Mouse (Mus musculus): ENCODE data around the gene Tomm34. TPM values are rescaled to one million over a fixed set of nuclear protein-coding genes. Genes with fewer than 3 reads are reported as not detected.
A peak's percentile ranks its signal among the peaks of the same experiment; 100 is the strongest.

Gene Tomm34
- 66.9 and 71.5 TPM in 2 replicates for polyA plus RNA-seq (2012; rRNA removed)

GRCm38 (mm10) chr2:164070765-164071436, at the start of gene Tomm34:
TSS of gene Tomm34 (minus strand) at chr2:164071169.
- peak within 1 kb of the TSS; percentile 70 for H3K27ac ChIP-seq (ENCODE audit: insufficient read depth, low read length)
- peak; percentile 94 for DNase-seq
- TF ChIP-seq POLR2A (IDR thresholded peaks at IDR 0.05; ENCODE audit: borderline replicate concordance, insufficient read depth, low read length), result peak; percentile 88
- no peak for TF ChIP-seq CTCF (IDR thresholded peaks at IDR 0.05; ENCODE audit: borderline replicate concordance, insufficient read depth, low read depth, low read length)
- 1% methylated on average over 54 of the region's 55 CpGs for WGBS
- H3K4me1 ChIP-seq (ENCODE audit: control insufficient read depth, insufficient read depth, low read length), result peaks cover 3% of the 10 kb centered on the region
- peak within 1 kb of the TSS; percentile 82 for H3K4me3 ChIP-seq (replicated peaks; ENCODE audit: insufficient read depth, low read depth, low read length)
- H3K27me3 ChIP-seq (ENCODE audit: control insufficient read depth, insufficient read depth, low read length), result no peaks in the 10 kb centered on the region

- TF ChIP-seq CTCF (IDR thresholded peaks at IDR 0.05; ENCODE audit: borderline replicate concordance, insufficient read depth, low read depth, low read length), result no peak
- no peak for TF ChIP-seq POLR2A (IDR thresholded peaks at IDR 0.05; ENCODE audit: borderline replicate concordance, insufficient read depth, low read length)
These were observed 48.5 kb upstream of the Tomm34 start for GRCm38 (mm10) chr2:164119503-164119902.

GRCm38 (mm10) chr2:164115531-164115930, 44.6 kb upstream of the Tomm34 start:
- Histone ChIP-seq H3K4me1 (ENCODE audit: control insufficient read depth, insufficient read depth, low read length) (no peaks in the 10 kb centered on the region), H3K27ac (ENCODE audit: insufficient read depth, low read length) (no peak overlapping the region), H3K27me3 (ENCODE audit: control insufficient read depth, insufficient read depth, low read length) (no peaks in the 10 kb centered on the region), H3K4me3 (replicated peaks; ENCODE audit: insufficient read depth, low read depth, low read length) (no peak overlapping the region)
- 85% methylated on average over 10 of the region's 10 CpGs for WGBS
- TF ChIP-seq POLR2A (IDR thresholded peaks at IDR 0.05; ENCODE audit: borderline replicate concordance, insufficient read depth, low read length), result no peak
- TF ChIP-seq CTCF (IDR thresholded peaks at IDR 0.05; ENCODE audit: borderline replicate concordance, insufficient read depth, low read depth, low read length), result no peak
- no peak for DNase-seq

More at GRCm38 (mm10) chr2:164119503-164119902, 48.5 kb upstream of the Tomm34 start:
- no peak for DNase-seq
- Histone ChIP-seq H3K27me3 (ENCODE audit: control insufficient read depth, insufficient read depth, low read length) (no peaks in the 10 kb centered on the region), H3K27ac (ENCODE audit: insufficient read depth, low read length) (no peak overlapping the region), H3K4me1 (ENCODE audit: control insufficient read depth, insufficient read depth, low read length) (no peaks in the 10 kb centered on the region), H3K4me3 (replicated peaks; ENCODE audit: insufficient read depth, low read depth, low read length) (no peak overlapping the region)
- 91% methylated on average over 6 of the region's 6 CpGs for WGBS

- H3K4me3 ChIP-seq (replicated peaks; ENCODE audit: insufficient read depth, low read depth, low read length), result no peak overlapping the region
- H3K27ac ChIP-seq (ENCODE audit: insufficient read depth, low read length), result no peak overlapping the region
- 90% methylated on average over 6 of the region's 6 CpGs for WGBS
- TF ChIP-seq CTCF (IDR thresholded peaks at IDR 0.05; ENCODE audit: borderline replicate concordance, insufficient read depth, low read depth, low read length) (no peak), POLR2A (IDR thresholded peaks at IDR 0.05; ENCODE audit: borderline replicate concordance, insufficient read depth, low read length) (no peak)
- no peak for DNase-seq
- no peaks in the 10 kb centered on the region for H3K27me3 ChIP-seq (ENCODE audit: control insufficient read depth, insufficient read depth, low read length)
- no peaks in the 10 kb centered on the region for H3K4me1 ChIP-seq (ENCODE audit: control insufficient read depth, insufficient read depth, low read length)
These were observed 43.1 kb upstream of the Tomm34 start for GRCm38 (mm10) chr2:164114051-164114450.

- Histone ChIP-seq H3K4me1 (ENCODE audit: control insufficient read depth, insufficient read depth, low read length) (no peaks in the 10 kb centered on the region), H3K27me3 (ENCODE audit: control insufficient read depth, insufficient read depth, low read length) (no peaks in the 10 kb centered on the region), H3K4me3 (replicated peaks; ENCODE audit: insufficient read depth, low read depth, low read length) (no peak overlapping the region), H3K27ac (ENCODE audit: insufficient read depth, low read length) (no peak overlapping the region)
- TF ChIP-seq POLR2A (IDR thresholded peaks at IDR 0.05; ENCODE audit: borderline replicate concordance, insufficient read depth, low read length), result no peak
- no peak for TF ChIP-seq CTCF (IDR thresholded peaks at IDR 0.05; ENCODE audit: borderline replicate concordance, insufficient read depth, low read depth, low read length)
- no peak for DNase-seq
- 75% methylated on average over 8 of the region's 8 CpGs for WGBS
These were observed 40.6 kb upstream of the Tomm34 start for GRCm38 (mm10) chr2:164111546-164111945.

- TF ChIP-seq POLR2A (IDR thresholded peaks at IDR 0.05; ENCODE audit: borderline replicate concordance, insufficient read depth, low read length) (no peak), CTCF (IDR thresholded peaks at IDR 0.05; ENCODE audit: borderline replicate concordance, insufficient read depth, low read depth, low read length) (no peak)
- Histone ChIP-seq H3K27ac (ENCODE audit: insufficient read depth, low read length) (no peak overlapping the region), H3K4me1 (ENCODE audit: control insufficient read depth, insufficient read depth, low read length) (no peaks in the 10 kb centered on the region), H3K4me3 (replicated peaks; ENCODE audit: insufficient read depth, low read depth, low read length) (no peak overlapping the region), H3K27me3 (ENCODE audit: control insufficient read depth, insufficient read depth, low read length) (no peaks in the 10 kb centered on the region)
- WGBS, result 60% methylated on average over 4 of the region's 4 CpGs
- no peak for DNase-seq
These were observed 37.5 kb upstream of the Tomm34 start for GRCm38 (mm10) chr2:164108501-164108900.

- no peak for TF ChIP-seq CTCF (IDR thresholded peaks at IDR 0.05; ENCODE audit: borderline replicate concordance, insufficient read depth, low read depth, low read length)
- TF ChIP-seq POLR2A (IDR thresholded peaks at IDR 0.05; ENCODE audit: borderline replicate concordance, insufficient read depth, low read length), result no peak
- 63% methylated on average over 16 of the region's 16 CpGs for WGBS
- Histone ChIP-seq H3K27me3 (ENCODE audit: control insufficient read depth, insufficient read depth, low read length) (no peaks in the 10 kb centered on the region), H3K4me3 (replicated peaks; ENCODE audit: insufficient read depth, low read depth, low read length) (no peak overlapping the region), H3K27ac (ENCODE audit: insufficient read depth, low read length) (no peak overlapping the region), H3K4me1 (ENCODE audit: control insufficient read depth, insufficient read depth, low read length) (no peaks in the 10 kb centered on the region)
- DNase-seq, result no peak
These were observed 36.3 kb upstream of the Tomm34 start for GRCm38 (mm10) chr2:164107125-164107874.

All from cerebellum, adult 2 months (tissue).